ENCODE assay signal across 19 mouse cellular contexts in genomic region chr4:138353438-138354171, GRCm38 (mm10). TPM values are rescaled to one million over a fixed set of nuclear protein-coding genes. Genes with fewer than 3 reads are reported as not detected.
DNase-seq lines count a peak whose midpoint lies in the region; ATAC-seq and TF ChIP-seq lines count a peak whose summit lies in the region.
"Had no signal": no experiment of that assay in that cellular context is flagged by ENCODE, and none has a peak within 500 bp of the region (broad histone marks: within the 10 kb centered on the region; RNA-seq: fewer than 3 reads in every experiment).

No protein-coding gene starts in this region.

- TF ChIP-seq POLR2A in liver, adult 2 months (IDR thresholded peaks at IDR 0.05; ENCODE audit: extremely low read depth, insufficient read depth, low read length) = no peak
- no peak for TF ChIP-seq POLR2A in kidney, adult 2 months (IDR thresholded peaks at IDR 0.05; ENCODE audit: low read depth, low read length)

- TF ChIP-seq EP300 in liver, postnatal 0 days (IDR thresholded peaks at IDR 0.05; ENCODE audit: low read depth) = no peak

- H3K4me1 ChIP-seq in heart, embryonic 14.5 days (ENCODE audit: control insufficient read depth in 2 of 2, insufficient read depth in 2 of 2, low read length in 2 of 2) = peaks cover 0 to 4% of the 10 kb centered on the region in 2 experiments; a peak in 2 of 4 replicates
- H3K4me1 ChIP-seq in liver, adult 2 months (ENCODE audit: control insufficient read depth, insufficient read depth, low read length) = peaks cover 6% of the 10 kb centered on the region; the same call in 1 of the 2 replicates
- H3K4me1 ChIP-seq in liver, postnatal 0 days (ENCODE audit: insufficient read depth) = no peaks in the 10 kb centered on the region
- H3K4me1 ChIP-seq in kidney, adult 2 months (ENCODE audit: control insufficient read depth, insufficient read depth, low read length) = peaks cover 16% of the 10 kb centered on the region; the same call in 1 of the 2 replicates
- no peaks in the 10 kb centered on the region for H3K4me1 ChIP-seq in embryonic facial prominence, embryonic 10.5 days
- H3K4me1 ChIP-seq: embryonic facial prominence, embryonic 12.5 days; hindbrain, embryonic 12.5 days; limb, embryonic 12.5 days had no signal

- TF ChIP-seq CTCF in liver, adult 2 months (IDR thresholded peaks at IDR 0.05; ENCODE audit: low read depth, low read length) = 0 out of 2 replicates have a peak, but pooled peaks have one; percentile 3
- no peak for TF ChIP-seq CTCF in liver, postnatal 0 days (IDR thresholded peaks at IDR 0.05; ENCODE audit: low read depth)
- no peak for TF ChIP-seq CTCF in kidney, adult 2 months (conservative IDR thresholded peaks at IDR 0.05; ENCODE audit: insufficient read depth, insufficient read length, low read depth, low read length)

- no peak for DNase-seq in heart, adult 11 months
- no peak for DNase-seq in liver, adult 2 months (ENCODE audit: extremely low read depth, low read depth, low spot score)
- no peak for DNase-seq in liver, postnatal 0 days
- DNase-seq in kidney, adult 2 months = peak; percentile 82
- DNase-seq in kidney, postnatal 36 days = peak; percentile 75 to 78
- DNase-seq in embryonic facial prominence, embryonic 10.5 days (ENCODE audit: low spot score) = no peak
- no peak for DNase-seq in thymus, postnatal 10 days (ENCODE audit: low spot score in 2 of 2)
- DNase-seq: B cell, adult 2 months; cerebellum, adult 11 months; gastrocnemius, postnatal 14 days; lung, adult 2 months had no signal

- no peak overlapping the region for H3K4me3 ChIP-seq in heart, embryonic 14.5 days (ENCODE audit: control insufficient read depth in 1 of 2, insufficient read depth in 1 of 2, low read depth in 1 of 2, low read length in 2 of 2)
- H3K4me3 ChIP-seq in liver, adult 2 months (ENCODE audit: insufficient read depth, low read depth, low read length) = no peak overlapping the region
- no peak overlapping the region for H3K4me3 ChIP-seq in liver, postnatal 0 days (ENCODE audit: low read depth, low read length)
- H3K4me3 ChIP-seq in kidney, adult 2 months (ENCODE audit: insufficient read depth, low read depth, low read length) = no peak overlapping the region
- H3K4me3 ChIP-seq in embryonic facial prominence, embryonic 10.5 days = no peak overlapping the region
- H3K4me3 ChIP-seq: embryonic facial prominence, embryonic 12.5 days; hindbrain, embryonic 12.5 days; layer of hippocampus, adult 2 months; limb, embryonic 12.5 days had no signal

- no peaks in the 10 kb centered on the region for H3K9me3 ChIP-seq in heart, embryonic 14.5 days (ENCODE audit: control insufficient read depth, low read length)
- no peaks in the 10 kb centered on the region for H3K9me3 ChIP-seq in liver, postnatal 0 days (ENCODE audit: low read length)
- no peaks in the 10 kb centered on the region for H3K9me3 ChIP-seq in embryonic facial prominence, embryonic 10.5 days
- H3K9me3 ChIP-seq: embryonic facial prominence, embryonic 12.5 days; hindbrain, embryonic 12.5 days; limb, embryonic 12.5 days had no signal

- no peak overlapping the region for H3K9ac ChIP-seq in heart, embryonic 14.5 days (ENCODE audit: low read length)
- no peak overlapping the region for H3K9ac ChIP-seq in liver, adult 2 months (ENCODE audit: low read depth, low read length)
- H3K9ac ChIP-seq in liver, postnatal 0 days (replicated peaks) = no peak overlapping the region
- H3K9ac ChIP-seq: embryonic facial prominence, embryonic 12.5 days; hindbrain, embryonic 12.5 days; limb, embryonic 12.5 days had no signal

- 60% methylated on average over 10 of the region's 10 CpGs for WGBS in heart, embryonic 14.5 days
- WGBS in liver, adult 2 months = 72% methylated on average over 10 of the region's 10 CpGs
- 67% methylated on average over 10 of the region's 10 CpGs for WGBS in liver, postnatal 0 days (ENCODE audit: insufficient replicate concordance)
- 39% methylated on average over 10 of the region's 10 CpGs for WGBS in kidney, adult 2 months
- 87% methylated on average over 10 of the region's 10 CpGs for WGBS in embryonic facial prominence, embryonic 10.5 days

- no peak overlapping the region for H3K27ac ChIP-seq in heart, embryonic 14.5 days (replicated peaks in 1 of 2; ENCODE audit: control insufficient read depth in 1 of 2, insufficient read depth in 1 of 2, low read depth in 2 of 2, low read length in 2 of 2)
- H3K27ac ChIP-seq in liver, adult 2 months (replicated peaks; ENCODE audit: insufficient read depth, low read depth, low read length) = no peak overlapping the region
- H3K27ac ChIP-seq in liver, postnatal 0 days (ENCODE audit: low read depth) = no peak overlapping the region
- no peak overlapping the region for H3K27ac ChIP-seq in kidney, adult 2 months (ENCODE audit: insufficient read depth, low read depth, low read length)
- no peak overlapping the region for H3K27ac ChIP-seq in embryonic facial prominence, embryonic 10.5 days (replicated peaks)
- H3K27ac ChIP-seq: embryonic facial prominence, embryonic 12.5 days; hindbrain, embryonic 12.5 days; layer of hippocampus, adult 2 months; limb, embryonic 12.5 days; macrophage had no signal

- H3K4me2 ChIP-seq in heart, embryonic 14.5 days (ENCODE audit: low read length) = no peak overlapping the region
- H3K4me2 ChIP-seq in liver, postnatal 0 days (ENCODE audit: low read depth, low read length) = no peak overlapping the region
- H3K4me2 ChIP-seq: embryonic facial prominence, embryonic 12.5 days; heart, embryonic 11.5 days; hindbrain, embryonic 12.5 days; limb, embryonic 12.5 days had no signal

- no peaks in the 10 kb centered on the region for H3K79me2 ChIP-seq in liver, adult 2 months (ENCODE audit: control insufficient read depth, insufficient read depth, low read length)

- no peaks in the 10 kb centered on the region for H3K36me3 ChIP-seq in heart, embryonic 14.5 days (ENCODE audit: control insufficient read depth, insufficient read depth, low read length)
- 0 out of 2 replicates have a peak, but pooled peaks cover 2% of the 10 kb centered on the region for H3K36me3 ChIP-seq in liver, adult 2 months (ENCODE audit: control insufficient read depth, insufficient read depth, low read length)
- no peaks in the 10 kb centered on the region for H3K36me3 ChIP-seq in liver, postnatal 0 days (replicated peaks; ENCODE audit: insufficient read depth, low read length)
- no peaks in the 10 kb centered on the region for H3K36me3 ChIP-seq in kidney, adult 2 months (ENCODE audit: control insufficient read depth, insufficient read depth, low read length)
- no peaks in the 10 kb centered on the region for H3K36me3 ChIP-seq in embryonic facial prominence, embryonic 10.5 days (replicated peaks)
- H3K36me3 ChIP-seq: embryonic facial prominence, embryonic 12.5 days; hindbrain, embryonic 12.5 days; limb, embryonic 12.5 days had no signal

- no peaks in the 10 kb centered on the region for H3K27me3 ChIP-seq in heart, embryonic 14.5 days (ENCODE audit: control insufficient read depth, insufficient read depth, low read length)
- no peaks in the 10 kb centered on the region for H3K27me3 ChIP-seq in liver, adult 2 months (ENCODE audit: control insufficient read depth, insufficient read depth, low read length)
- no peaks in the 10 kb centered on the region for H3K27me3 ChIP-seq in liver, postnatal 0 days (ENCODE audit: insufficient read depth, low read length)
- no peaks in the 10 kb centered on the region for H3K27me3 ChIP-seq in kidney, adult 2 months (replicated peaks; ENCODE audit: control insufficient read depth, insufficient read depth, low read length)
- no peaks in the 10 kb centered on the region for H3K27me3 ChIP-seq in embryonic facial prominence, embryonic 10.5 days (replicated peaks; ENCODE audit: low read depth, poor library complexity, severe bottlenecking)
- H3K27me3 ChIP-seq: embryonic facial prominence, embryonic 12.5 days; hindbrain, embryonic 12.5 days; limb, embryonic 12.5 days had no signal

- peak; percentile 26; the same call in 1 of the 2 replicates for ATAC-seq in heart, embryonic 14.5 days (ENCODE audit: insufficient number of reproducible peaks, insufficient read depth, low FRiP score, low read depth)
- no peak for ATAC-seq in liver, postnatal 0 days

RNA-seq across cellular contexts. Expression of gene Cda, which starts 14.2 kb away (rescaled TPM):
- 11.5 and 14.1 TPM in 2 replicates for polyA plus RNA-seq in heart, embryonic 14.5 days (2014; fragmentation: Nextera tagmentation; extraction: Ambion mirVana)
- 4.5 and 4.8 TPM in 2 replicates for total RNA-seq in liver, adult 2 months (2014; rRNA removed)
- polyA plus RNA-seq in liver, adult 2 months (2012; rRNA removed) = 33.1 and 34.1 TPM in 2 replicates
- polyA plus RNA-seq in liver, postnatal 0 days (2015; fragmentation: Nextera tagmentation; extraction: Ambion mirVana) = 17.7 and 24.2 TPM in 2 replicates
- 394 and 454 TPM in 2 replicates for polyA plus RNA-seq in kidney, adult 2 months (2012; rRNA removed)
- 3.3 and 4.8 TPM in 2 replicates for polyA plus RNA-seq in embryonic facial prominence, embryonic 10.5 days (2016; fragmentation: Nextera tagmentation; extraction: Ambion mirVana)
- polyA plus RNA-seq: macrophage had no signal

RNA-seq across cellular contexts. Expression of gene Pink1, which starts 27.5 kb away (rescaled TPM):
- 43.2 and 50.9 TPM in 2 replicates for polyA plus RNA-seq in heart, embryonic 14.5 days (2014; fragmentation: Nextera tagmentation; extraction: Ambion mirVana)
- total RNA-seq in liver, adult 2 months (2014; rRNA removed) = 134 and 150 TPM in 2 replicates
- polyA plus RNA-seq in liver, adult 2 months (2012; rRNA removed) = 192 and 217 TPM in 2 replicates
- polyA plus RNA-seq in liver, postnatal 0 days (2015; fragmentation: Nextera tagmentation; extraction: Ambion mirVana) = 52.5 and 69.5 TPM in 2 replicates
- 226 and 272 TPM in 2 replicates for polyA plus RNA-seq in kidney, adult 2 months (2012; rRNA removed)
- polyA plus RNA-seq in embryonic facial prominence, embryonic 10.5 days (2016; fragmentation: Nextera tagmentation; extraction: Ambion mirVana) = 29.0 and 30.6 TPM in 2 replicates

RNA-seq across cellular contexts. Expression of gene Fam43b, which starts 42.7 kb away (rescaled TPM):
- not detected in 2 replicates for polyA plus RNA-seq in heart, embryonic 14.5 days (2014; fragmentation: Nextera tagmentation; extraction: Ambion mirVana)
- total RNA-seq in liver, adult 2 months (2014; rRNA removed) = not detected in 2 replicates
- not detected in 2 replicates for polyA plus RNA-seq in liver, adult 2 months (2012; rRNA removed)
- not detected in 2 replicates for polyA plus RNA-seq in liver, postnatal 0 days (2015; fragmentation: Nextera tagmentation; extraction: Ambion mirVana)
- polyA plus RNA-seq in kidney, adult 2 months (2012; rRNA removed) = not detected in 2 replicates
- 0.13 TPM in 1 of 2 replicates, not detected in the other for polyA plus RNA-seq in embryonic facial prominence, embryonic 10.5 days (2016; fragmentation: Nextera tagmentation; extraction: Ambion mirVana)
- polyA plus RNA-seq: limb, embryonic 12.5 days; lung, adult 2 months; macrophage; neural tube, embryonic 11.5 days had no signal

RNA-seq across cellular contexts. Expression of gene Ddost, which starts 49.1 kb away (rescaled TPM):
- 267 and 277 TPM in 2 replicates for polyA plus RNA-seq in heart, embryonic 14.5 days (2014; fragmentation: Nextera tagmentation; extraction: Ambion mirVana)
- total RNA-seq in liver, adult 2 months (2014; rRNA removed) = 93.9 and 114 TPM in 2 replicates
- 141 and 145 TPM in 2 replicates for polyA plus RNA-seq in liver, adult 2 months (2012; rRNA removed)
- 102 and 111 TPM in 2 replicates for polyA plus RNA-seq in liver, postnatal 0 days (2015; fragmentation: Nextera tagmentation; extraction: Ambion mirVana)
- 157 and 169 TPM in 2 replicates for polyA plus RNA-seq in kidney, adult 2 months (2012; rRNA removed)
- polyA plus RNA-seq in embryonic facial prominence, embryonic 10.5 days (2016; fragmentation: Nextera tagmentation; extraction: Ambion mirVana) = 273 and 284 TPM in 2 replicates

Comparison
In these comparisons a context has a peak if more than half of its experiments do, and no peak if none do; other contexts are left out.
1. DNase-seq: peak in kidney, adult 2 months (single experiment) and kidney, postnatal 36 days (2 of 2); none in heart, adult 11 months (single experiment), liver, adult 2 months (single experiment), liver, postnatal 0 days (single experiment), embryonic facial prominence, embryonic 10.5 days (single experiment) and thymus, postnatal 10 days (0 of 2).
2. RNA of gene Cda, which starts 14.2 kb away (polyA plus RNA-seq): 394 to 454 TPM in kidney, adult 2 months; 33.1 to 34.1 TPM in liver, adult 2 months, 17.7 to 24.2 TPM in liver, postnatal 0 days, 11.5 to 14.1 TPM in heart, embryonic 14.5 days and 3.3 to 4.8 TPM in embryonic facial prominence, embryonic 10.5 days; every median in the first group is over 10 times any median in the second.